Mouse (Mus musculus): ENCODE results near the gene Txk.

Gene Txk

GRCm38 (mm10) chr5:72748659-72749265 is 3.8 kb downstream of the Txk start:
- no peak for DNase-seq

- peak; percentile 46 for DNase-seq
Observed at GRCm38 (mm10) chr5:72747384-72747783, 5.2 kb downstream of the Txk start.

DNA sequence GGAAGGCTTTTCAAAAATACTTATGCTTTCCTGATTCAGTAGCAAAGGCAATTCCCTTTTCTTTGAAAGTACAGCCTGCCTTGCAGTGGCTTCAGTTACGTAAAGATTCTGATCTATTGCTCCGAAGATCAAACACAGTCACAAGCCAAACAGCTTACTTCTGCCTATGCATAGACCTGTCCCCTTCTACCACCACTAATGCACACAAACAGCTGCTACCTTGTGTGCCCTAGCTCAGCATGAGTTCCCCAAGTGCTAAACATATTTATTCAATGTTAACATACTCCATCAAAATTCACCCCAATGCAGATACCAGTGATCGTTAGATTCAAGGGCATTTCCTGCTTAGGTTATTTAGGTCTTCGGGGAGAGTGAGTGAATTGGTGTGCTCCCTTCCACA is 6.1 kb downstream of the Txk start:
- DNase-seq: no peak

DNA sequence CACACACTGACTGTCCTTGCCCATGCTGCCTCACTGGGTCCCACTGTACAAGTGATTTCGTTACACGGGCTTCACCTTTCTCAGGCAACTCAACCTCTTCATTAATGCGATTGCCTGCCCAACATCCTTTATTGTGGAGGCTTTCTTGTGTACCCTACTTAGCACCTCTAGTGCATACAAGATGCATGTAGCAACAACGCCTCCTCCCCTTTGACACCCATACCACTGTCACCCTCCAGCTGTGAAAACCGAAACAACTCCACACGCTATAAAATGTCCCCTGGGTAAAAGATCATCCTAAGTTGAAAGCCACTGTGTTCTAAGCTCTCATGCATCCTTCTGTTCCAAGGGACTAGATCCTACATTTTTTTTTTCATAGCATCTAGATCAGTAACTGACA is 9.5 kb downstream of the Txk start:
- no peak for DNase-seq

DNA sequence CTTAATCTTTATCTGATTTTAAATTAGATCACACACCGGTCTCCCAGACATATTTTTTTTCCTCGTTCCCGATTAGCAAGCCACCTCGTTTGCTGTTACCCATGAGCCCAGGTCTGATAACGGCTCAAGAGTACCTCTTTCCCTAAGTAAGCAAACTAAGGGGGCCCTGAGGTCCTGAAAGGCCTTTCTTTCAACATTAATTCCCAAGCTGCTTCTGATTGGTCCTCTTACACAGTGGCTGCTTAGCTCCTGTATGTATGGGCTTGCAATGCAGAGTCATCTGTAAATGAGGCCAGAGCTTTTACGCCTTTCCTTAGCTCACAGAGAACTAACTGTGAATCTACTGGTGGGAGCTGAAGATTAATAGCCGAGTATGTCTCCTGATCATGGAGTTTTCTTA is 15.7 kb downstream of the Txk start:
- DNase-seq: no peak

GRCm38 (mm10) chr5:72736437-72736836 is 16.1 kb downstream of the Txk start:
- no peak for DNase-seq

- no peak for DNase-seq
Observed at GRCm38 (mm10) chr5:72735763-72736162, 16.8 kb downstream of the Txk start.

DNA sequence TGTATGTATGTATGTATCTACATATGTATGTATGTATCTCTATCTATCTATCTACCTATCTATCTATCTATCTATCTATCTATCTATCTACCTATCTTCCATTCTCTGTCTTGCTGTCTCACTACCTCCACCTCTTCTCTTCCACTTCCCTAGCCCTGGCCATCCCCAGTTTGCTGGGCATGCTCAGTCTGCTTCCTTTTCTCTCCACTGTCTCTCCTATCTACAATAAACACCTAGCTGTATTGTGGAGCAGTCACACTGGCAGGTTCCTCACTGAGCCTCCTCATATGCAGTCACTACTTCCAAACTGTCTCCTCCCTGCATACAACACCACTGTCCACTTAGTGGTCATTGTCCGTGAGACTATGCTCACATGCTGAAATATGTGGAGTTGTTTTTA is 19.7 kb downstream of the Txk start:
- DNase-seq: no peak

- DNase-seq: no peak
Observed at GRCm38 (mm10) chr5:72725404-72725803, 27.2 kb downstream of the Txk start.

- no peak for DNase-seq
Observed at GRCm38 (mm10) chr5:72723429-72723828, 29.1 kb downstream of the Txk start.

DNA sequence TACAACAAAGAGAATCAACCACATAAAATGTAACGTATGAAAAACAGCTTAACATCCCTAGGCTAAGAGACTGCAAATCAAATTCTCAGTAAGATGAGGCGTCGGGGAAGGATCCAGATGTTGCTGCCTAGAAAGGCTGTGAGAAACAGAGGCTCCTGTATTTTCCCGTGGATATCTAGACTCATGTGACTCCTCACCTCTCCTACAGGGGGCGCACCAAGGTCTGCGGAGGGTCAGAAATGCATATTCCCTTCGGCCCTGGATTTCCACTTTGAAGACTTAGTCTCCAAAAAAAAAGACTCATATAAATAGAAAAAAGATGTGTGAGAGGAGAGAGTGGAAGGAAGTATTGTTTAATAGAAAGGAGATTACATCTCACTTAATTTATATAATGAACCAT is 32.0 kb downstream of the Txk start:
- DNase-seq: no peak

DNA sequence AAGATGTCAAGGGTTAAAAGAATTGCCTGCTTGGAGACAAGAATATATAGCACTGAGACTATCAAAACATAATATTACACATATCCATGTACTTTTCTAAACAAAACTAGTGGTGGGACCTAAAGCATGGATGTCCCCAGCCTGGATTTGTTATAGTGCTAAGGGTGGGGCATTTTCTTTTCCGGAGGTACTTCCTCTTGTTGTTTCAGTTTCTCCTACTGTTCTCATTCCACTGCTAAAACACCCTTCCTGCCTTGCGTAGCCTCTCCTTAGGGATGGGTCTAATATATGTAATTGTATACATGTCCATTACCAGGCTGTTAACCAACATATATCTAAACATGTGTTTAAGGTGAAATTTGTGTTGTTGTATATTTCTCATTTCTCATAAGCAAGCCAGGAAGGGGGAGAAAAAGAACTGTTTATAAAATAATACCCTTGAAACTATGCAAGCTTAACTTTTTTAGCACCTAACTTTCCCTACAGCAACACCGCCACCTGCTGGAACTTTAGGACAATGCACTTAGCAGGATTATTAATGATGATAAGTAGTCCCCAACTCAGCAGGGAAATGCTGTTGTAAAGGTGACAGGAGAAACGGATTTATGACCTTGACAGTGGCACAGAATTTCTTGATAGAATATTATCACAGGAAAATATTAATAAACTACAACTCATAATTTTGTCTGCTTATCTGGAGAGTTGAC is 41.9 kb downstream of the Txk start:
- DNase-seq: peak; percentile 71

DNA sequence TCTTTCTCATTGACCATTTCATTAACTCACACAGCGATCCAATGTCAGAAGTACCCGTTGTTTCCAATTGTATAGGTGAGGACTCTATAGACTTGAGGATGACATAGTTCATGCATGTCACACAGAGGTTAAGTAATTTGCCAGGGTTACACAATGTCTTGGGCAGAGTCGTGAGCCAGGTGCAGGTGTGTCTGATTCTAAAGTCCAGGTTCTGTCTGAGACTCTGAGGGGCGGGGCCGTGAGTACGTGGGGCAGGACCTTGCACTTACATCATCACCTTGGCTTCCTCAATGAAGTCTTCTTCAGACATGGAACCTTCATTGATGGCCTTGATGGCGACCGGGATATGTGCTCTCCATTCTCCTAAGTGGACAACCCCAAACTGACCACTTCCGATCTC is 42.6 kb downstream of the Txk start:
- no peak for DNase-seq

DNA sequence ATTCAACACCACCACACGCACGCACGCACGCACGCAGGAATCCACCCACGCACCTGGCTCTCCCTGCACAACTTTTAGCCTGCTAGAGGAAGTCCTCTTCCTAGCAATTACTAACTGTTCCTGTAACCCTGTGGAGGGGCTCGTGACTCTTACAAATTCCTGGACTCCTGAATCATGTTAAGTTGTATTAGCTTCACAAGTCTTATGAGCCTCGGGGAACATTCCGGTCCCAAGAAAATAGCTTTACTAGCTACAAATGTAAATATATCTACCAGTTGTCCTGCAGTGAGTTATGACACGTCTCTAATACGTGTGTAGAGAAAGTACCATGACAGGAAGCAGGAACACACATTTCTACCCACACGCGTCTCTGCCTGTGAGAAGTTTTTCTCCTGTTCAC is 43.1 kb downstream of the Txk start:
- DNase-seq: no peak

- no peak for DNase-seq
Observed at GRCm38 (mm10) chr5:72706722-72707121, 45.9 kb downstream of the Txk start.

DNA sequence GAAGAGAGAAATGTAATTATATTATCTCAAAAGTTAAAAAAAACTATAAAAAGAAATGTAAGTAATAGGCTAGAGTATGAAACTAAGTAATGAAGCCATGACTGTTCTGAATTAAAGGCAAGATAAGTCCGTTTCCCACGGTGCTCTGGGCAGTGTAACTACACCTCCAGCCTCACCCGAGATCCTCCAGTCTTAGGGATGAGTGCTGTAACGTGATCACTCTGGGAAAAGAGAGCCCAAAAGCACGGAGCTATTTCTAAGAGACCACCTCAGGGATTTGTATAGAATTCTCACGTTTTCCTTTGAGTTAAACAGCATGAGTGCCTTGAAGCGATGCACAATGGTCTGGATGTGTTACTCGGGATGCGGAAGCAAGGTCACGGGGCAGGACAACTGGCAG is 46.5 kb downstream of the Txk start:
- no peak for DNase-seq

- DNase-seq: no peak
Observed at GRCm38 (mm10) chr5:72702202-72702601, 50.4 kb downstream of the Txk start.

DNA sequence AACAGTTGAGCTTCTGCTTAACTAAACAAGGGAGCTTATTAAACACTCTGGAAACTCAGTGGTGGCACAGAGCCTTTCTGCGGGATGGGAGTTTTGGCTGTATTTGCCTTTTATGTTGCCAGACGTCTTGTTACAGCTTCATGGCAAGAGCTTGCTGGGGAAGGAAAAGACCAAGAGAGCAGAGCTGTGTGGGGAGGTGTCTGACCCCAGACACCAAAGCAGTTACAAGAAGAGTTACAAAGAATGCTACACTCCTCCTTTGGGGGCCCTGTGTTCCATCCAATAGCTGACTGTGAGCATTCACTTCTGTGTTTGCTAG is 53.1 kb downstream of the Txk start:
- DNase-seq: no peak

DNA sequence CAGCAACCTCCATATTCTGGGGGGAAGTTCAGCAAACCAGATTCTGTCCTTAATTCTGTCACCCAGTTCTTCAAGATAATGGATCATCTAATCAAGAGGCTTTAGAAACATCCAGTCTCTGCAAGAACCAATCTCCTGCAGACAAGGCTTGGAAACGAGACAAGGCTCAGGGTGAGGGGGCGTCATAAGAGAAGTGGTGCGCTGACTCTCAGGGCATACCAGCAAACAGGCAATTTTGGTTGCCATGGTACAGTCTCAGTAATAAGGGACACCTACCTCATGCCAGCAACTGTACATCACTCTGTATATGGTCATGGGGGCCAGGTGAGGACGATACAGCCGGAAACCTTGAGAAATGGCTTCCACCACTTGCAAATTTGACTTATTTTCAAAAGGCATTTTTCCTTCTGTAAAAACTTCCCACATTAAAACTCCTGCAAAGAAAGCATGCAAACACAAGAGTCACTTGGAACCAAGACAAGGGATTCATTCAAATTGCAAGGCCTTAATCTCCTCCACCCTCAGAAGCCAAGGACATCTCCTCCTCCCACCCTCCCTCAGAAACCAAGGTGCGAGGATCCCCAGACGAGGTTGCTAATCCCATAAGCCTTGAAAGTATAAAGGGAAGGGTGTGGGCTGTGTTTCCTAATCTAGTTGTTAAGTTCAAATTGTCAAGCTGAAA is 53.6 kb downstream of the Txk start:
- DNase-seq: no peak

- no peak for DNase-seq
Observed at GRCm38 (mm10) chr5:72698343-72698742, 54.2 kb downstream of the Txk start.

DNA sequence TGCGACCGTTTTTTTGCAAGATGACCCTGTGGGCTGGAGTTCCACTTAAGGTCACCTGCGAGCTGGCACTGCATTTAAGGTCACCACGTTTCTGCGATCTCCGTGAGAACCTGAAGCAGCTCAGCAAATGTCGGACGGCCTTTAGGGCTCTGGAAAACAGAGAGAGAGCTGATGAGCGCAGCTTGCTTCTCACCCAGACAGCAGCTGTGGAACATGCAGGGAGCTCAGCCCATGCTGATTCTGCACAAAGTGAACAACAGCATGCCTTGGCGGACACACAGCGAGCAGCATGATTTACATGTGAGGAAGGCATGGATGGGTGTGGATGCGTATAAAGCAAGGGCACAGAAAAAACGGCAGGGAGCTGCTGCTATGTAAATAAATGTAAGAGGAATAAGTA is 56.1 kb downstream of the Txk start:
- DNase-seq: peak; percentile 27

- DNase-seq: no peak
Observed at GRCm38 (mm10) chr5:72694684-72695083, 57.9 kb downstream of the Txk start.

- no peak for DNase-seq
Observed at GRCm38 (mm10) chr5:72690516-72690915, 62.1 kb downstream of the Txk start.

DNA sequence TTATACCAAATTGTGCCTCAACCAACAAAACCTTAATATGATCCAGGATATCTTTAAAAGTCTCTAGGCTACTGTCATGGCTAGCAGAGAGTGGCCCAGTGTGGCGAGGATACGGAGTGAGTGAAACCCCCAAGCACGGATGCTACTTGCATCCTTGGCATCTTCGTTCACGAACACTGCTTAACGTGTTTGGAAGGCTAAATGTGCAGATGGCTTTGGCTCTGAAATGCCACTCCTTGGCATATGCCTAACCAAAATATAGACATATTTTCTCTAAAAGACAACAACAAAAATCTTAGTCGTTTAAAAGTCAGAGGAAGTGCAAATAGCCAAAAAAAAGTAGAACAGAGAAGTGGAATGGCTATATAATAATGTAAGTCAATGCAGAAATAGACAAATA is 63.0 kb downstream of the Txk start:
- DNase-seq: no peak

- DNase-seq: no peak
Observed at GRCm38 (mm10) chr5:72681451-72681850, 71.1 kb downstream of the Txk start.

Data from right cerebral cortex, postnatal 14 days (tissue).